Mouse (Mus musculus): ENCODE data around the gene Efr3b. TPM values are rescaled to one million over a fixed set of nuclear protein-coding genes. Genes with fewer than 3 reads are reported as not detected.
A peak's percentile ranks its signal among the peaks of the same experiment; 100 is the strongest.

The Efr3b gene
- polyA plus RNA-seq, 1 experiment from 2014 or later = 3.4 TPM

DNA sequence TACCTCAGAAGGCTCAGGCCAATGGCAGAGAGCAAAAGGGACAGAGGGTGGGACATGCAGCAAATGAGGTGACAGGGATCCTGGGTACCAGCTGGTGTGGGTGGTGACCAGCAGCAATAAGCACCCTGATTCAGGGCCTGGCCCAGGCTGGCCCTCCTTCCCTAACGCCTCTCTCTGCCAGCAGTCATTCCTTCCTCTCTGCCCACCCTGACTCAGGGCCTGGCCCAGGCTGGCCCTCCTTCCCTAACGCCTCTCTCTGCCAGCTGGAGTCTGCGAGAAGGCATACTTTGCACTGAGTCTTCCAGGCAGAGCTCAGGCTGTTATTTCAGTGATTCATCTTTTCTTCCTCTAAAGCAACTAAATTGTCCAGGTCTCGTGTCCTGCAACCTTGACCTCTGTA lies 31.5 kb downstream of the Efr3b start:
- Histone ChIP-seq H3K9me3 (replicated peaks; ENCODE audit: control insufficient read depth, low read length) (no peaks in the 10 kb centered on the region), H3K27me3 (ENCODE audit: control insufficient read depth, insufficient read depth, low read length) (no peaks in the 10 kb centered on the region), H3K4me2 (ENCODE audit: low read depth, low read length) (no peak overlapping the region), H3K36me3 (ENCODE audit: control insufficient read depth, insufficient read depth, low read length) (no peaks in the 10 kb centered on the region), H3K27ac (ENCODE audit: low read length) (peak overlapping the region; percentile 58), H3K4me3 (replicated peaks; ENCODE audit: low read length) (no peak overlapping the region), H3K4me1 (ENCODE audit: control insufficient read depth, insufficient read depth, low read length) (peaks cover 18% of the 10 kb centered on the region), H3K9ac (ENCODE audit: low read length) (no peak overlapping the region)
- WGBS = 47% methylated on average over 4 of the region's 4 CpGs
- no peak; the same call in 1 of the 2 replicates for ATAC-seq (ENCODE audit: insufficient read depth, low FRiP score)

DNA sequence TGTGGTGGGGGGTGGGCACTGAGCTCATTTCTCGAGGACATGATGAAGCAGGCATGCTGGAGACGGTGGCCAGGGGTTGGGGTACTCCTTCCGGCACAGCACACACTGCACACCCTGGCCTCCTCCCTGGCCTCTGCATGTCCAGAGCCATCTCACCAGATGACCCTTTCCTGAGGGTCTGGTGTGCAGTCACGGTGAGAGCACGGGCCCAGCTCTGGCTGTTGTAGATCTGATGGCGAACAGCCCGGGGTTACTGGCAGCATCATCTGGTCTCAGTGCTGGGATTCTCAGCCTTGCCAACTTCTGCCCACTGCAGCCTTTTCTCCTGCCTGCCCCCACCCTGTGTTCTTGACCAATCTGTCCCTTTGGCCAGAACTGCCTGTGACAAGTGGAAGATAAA lies 32.6 kb downstream of the Efr3b start:
- no peak overlapping the region for H3K4me2 ChIP-seq (ENCODE audit: low read depth, low read length)
- no peak overlapping the region for H3K4me3 ChIP-seq (replicated peaks; ENCODE audit: low read length)
- no peaks in the 10 kb centered on the region for H3K9me3 ChIP-seq (replicated peaks; ENCODE audit: control insufficient read depth, low read length)
- no peaks in the 10 kb centered on the region for H3K27me3 ChIP-seq (ENCODE audit: control insufficient read depth, insufficient read depth, low read length)
- H3K27ac ChIP-seq (ENCODE audit: low read length) = no peak overlapping the region
- 70% methylated on average over 7 of the region's 7 CpGs for WGBS
- H3K4me1 ChIP-seq (ENCODE audit: control insufficient read depth, insufficient read depth, low read length) = peaks cover 18% of the 10 kb centered on the region
- no peak overlapping the region for H3K9ac ChIP-seq (ENCODE audit: low read length)
- no peak for ATAC-seq (ENCODE audit: insufficient read depth, low FRiP score)
- H3K36me3 ChIP-seq (ENCODE audit: control insufficient read depth, insufficient read depth, low read length) = no peaks in the 10 kb centered on the region

- ATAC-seq (ENCODE audit: insufficient read depth, low FRiP score) = 0 out of 2 replicates have a peak, but pooled peaks have one; percentile 37
- H3K4me2 ChIP-seq (ENCODE audit: low read depth, low read length) = no peak overlapping the region
- H3K9ac ChIP-seq (ENCODE audit: low read length) = no peak overlapping the region
- no peaks in the 10 kb centered on the region for H3K9me3 ChIP-seq (replicated peaks; ENCODE audit: control insufficient read depth, low read length)
- H3K4me3 ChIP-seq (replicated peaks; ENCODE audit: low read length) = no peak overlapping the region
- H3K36me3 ChIP-seq (ENCODE audit: control insufficient read depth, insufficient read depth, low read length) = no peaks in the 10 kb centered on the region
- no peaks in the 10 kb centered on the region for H3K27me3 ChIP-seq (ENCODE audit: control insufficient read depth, insufficient read depth, low read length)
- H3K4me1 ChIP-seq (ENCODE audit: control insufficient read depth, insufficient read depth, low read length) = peaks cover 18% of the 10 kb centered on the region
- no peak overlapping the region for H3K27ac ChIP-seq (ENCODE audit: low read length)
- 33% methylated on average over 6 of the region's 6 CpGs for WGBS
Measured at GRCm38 (mm10) chr12:4004648-4005047, 34.1 kb downstream of the Efr3b start.

- H3K27me3 ChIP-seq (ENCODE audit: control insufficient read depth, insufficient read depth, low read length) = no peaks in the 10 kb centered on the region
- ATAC-seq (ENCODE audit: insufficient read depth, low FRiP score) = no peak
- H3K4me2 ChIP-seq (ENCODE audit: low read depth, low read length) = no peak overlapping the region
- no peak overlapping the region for H3K4me3 ChIP-seq (replicated peaks; ENCODE audit: low read length)
- no peaks in the 10 kb centered on the region for H3K9me3 ChIP-seq (replicated peaks; ENCODE audit: control insufficient read depth, low read length)
- no peak overlapping the region for H3K9ac ChIP-seq (ENCODE audit: low read length)
- WGBS = 94% methylated on average over 5 of the region's 5 CpGs
- H3K4me1 ChIP-seq (ENCODE audit: control insufficient read depth, insufficient read depth, low read length) = peaks cover 4% of the 10 kb centered on the region; the same call in 1 of the 2 replicates
- no peaks in the 10 kb centered on the region for H3K36me3 ChIP-seq (ENCODE audit: control insufficient read depth, insufficient read depth, low read length)
- H3K27ac ChIP-seq (ENCODE audit: low read length) = no peak overlapping the region
Measured at GRCm38 (mm10) chr12:4000406-4000805, 38.3 kb downstream of the Efr3b start.

DNA sequence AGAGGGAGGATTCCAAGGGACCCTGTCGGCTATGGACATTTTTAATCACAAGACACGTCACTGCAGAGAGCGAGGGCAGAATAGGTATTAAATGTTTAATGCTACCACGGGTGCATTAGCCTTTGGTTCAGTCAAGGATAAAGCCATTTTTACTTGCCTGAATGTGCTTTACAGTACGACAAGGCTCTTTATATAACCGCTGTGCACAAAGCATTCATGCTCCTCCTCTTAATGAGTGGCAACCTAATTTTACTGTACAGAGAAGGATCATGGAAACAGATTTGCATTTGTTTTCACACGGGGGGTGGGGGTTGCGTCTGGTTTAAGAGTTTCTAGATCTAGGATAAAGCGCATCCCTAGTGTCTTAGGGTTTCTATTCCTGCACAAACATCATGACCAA lies 42.0 kb downstream of the Efr3b start:
- Histone ChIP-seq H3K9me3 (replicated peaks; ENCODE audit: control insufficient read depth, low read length) (no peaks in the 10 kb centered on the region), H3K36me3 (ENCODE audit: control insufficient read depth, insufficient read depth, low read length) (no peaks in the 10 kb centered on the region), H3K27ac (ENCODE audit: low read length) (no peak overlapping the region), H3K9ac (ENCODE audit: low read length) (no peak overlapping the region), H3K4me3 (replicated peaks; ENCODE audit: low read length) (no peak overlapping the region), H3K4me2 (ENCODE audit: low read depth, low read length) (no peak overlapping the region), H3K4me1 (ENCODE audit: control insufficient read depth, insufficient read depth, low read length) (no peaks in the 10 kb centered on the region), H3K27me3 (ENCODE audit: control insufficient read depth, insufficient read depth, low read length) (no peaks in the 10 kb centered on the region)
- WGBS = 83% methylated on average over 9 of the region's 9 CpGs
- no peak for ATAC-seq (ENCODE audit: insufficient read depth, low FRiP score)

DNA sequence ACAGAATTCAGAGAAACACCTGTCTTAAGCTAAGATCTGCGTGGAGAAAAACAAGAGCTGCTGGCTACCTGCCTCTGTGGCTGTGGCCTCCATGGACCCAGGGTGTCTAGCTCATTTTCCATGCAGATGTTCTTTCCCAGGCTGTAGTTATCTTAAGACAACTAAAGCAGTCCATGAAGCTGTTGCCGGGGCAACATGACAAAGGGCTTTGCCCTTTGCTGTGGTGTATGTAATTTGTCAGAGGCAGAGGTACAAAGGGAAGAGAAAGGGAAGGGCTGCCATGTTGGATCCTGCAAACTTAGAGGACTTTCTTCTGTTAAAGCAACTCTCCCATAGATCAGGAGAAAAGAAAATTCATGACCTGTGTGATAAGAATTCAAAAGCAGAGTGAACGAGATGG lies 47.7 kb downstream of the Efr3b start:
- no peak overlapping the region for H3K9ac ChIP-seq (ENCODE audit: low read length)
- 76% methylated on average over 3 of the region's 3 CpGs for WGBS
- no peak overlapping the region for H3K4me2 ChIP-seq (ENCODE audit: low read depth, low read length)

GRCm38 (mm10) chr12:3989943-3990342 lies 48.8 kb downstream of the Efr3b start:
- H3K4me1 ChIP-seq (ENCODE audit: control insufficient read depth, insufficient read depth, low read length) = no peaks in the 10 kb centered on the region
- H3K9ac ChIP-seq (ENCODE audit: low read length) = no peak overlapping the region
- WGBS = 43% methylated on average over 2 of the region's 2 CpGs
- ATAC-seq (ENCODE audit: insufficient read depth, low FRiP score) = no peak
- no peaks in the 10 kb centered on the region for H3K36me3 ChIP-seq (ENCODE audit: control insufficient read depth, insufficient read depth, low read length)
- no peak overlapping the region for H3K4me3 ChIP-seq (replicated peaks; ENCODE audit: low read length)
- H3K27ac ChIP-seq (ENCODE audit: low read length) = no peak overlapping the region
- H3K4me2 ChIP-seq (ENCODE audit: low read depth, low read length) = no peak overlapping the region
- no peaks in the 10 kb centered on the region for H3K27me3 ChIP-seq (ENCODE audit: control insufficient read depth, insufficient read depth, low read length)
- no peaks in the 10 kb centered on the region for H3K9me3 ChIP-seq (replicated peaks; ENCODE audit: control insufficient read depth, low read length)

More for the DNA sequence above, 47.7 kb downstream of the Efr3b start:
- no peaks in the 10 kb centered on the region for H3K4me1 ChIP-seq (ENCODE audit: control insufficient read depth, insufficient read depth, low read length)
- H3K27me3 ChIP-seq (ENCODE audit: control insufficient read depth, insufficient read depth, low read length) = no peaks in the 10 kb centered on the region
- no peaks in the 10 kb centered on the region for H3K9me3 ChIP-seq (replicated peaks; ENCODE audit: control insufficient read depth, low read length)
- H3K27ac ChIP-seq (ENCODE audit: low read length) = no peak overlapping the region
- H3K36me3 ChIP-seq (ENCODE audit: control insufficient read depth, insufficient read depth, low read length) = no peaks in the 10 kb centered on the region
- ATAC-seq (ENCODE audit: insufficient read depth, low FRiP score) = no peak
- no peak overlapping the region for H3K4me3 ChIP-seq (replicated peaks; ENCODE audit: low read length)

DNA sequence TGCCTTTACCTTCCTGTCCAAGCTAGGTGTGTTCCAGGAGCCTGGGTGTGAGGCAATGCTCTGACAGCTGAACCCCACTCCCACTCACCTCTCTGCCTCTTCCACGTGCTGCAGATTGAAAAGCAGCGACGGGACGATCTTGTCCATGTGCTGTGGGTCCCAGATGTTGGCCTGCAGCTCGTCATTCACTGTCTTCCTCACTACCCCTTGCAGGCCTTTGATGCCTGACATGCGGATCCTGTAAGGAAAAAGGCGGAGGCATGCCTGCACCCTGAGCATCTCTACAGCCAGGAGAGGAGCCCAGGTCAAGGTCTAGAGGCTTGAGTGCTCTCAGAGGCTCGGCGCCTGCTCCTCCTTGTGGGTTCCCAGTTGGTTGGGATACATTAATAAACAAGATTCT lies 54.3 kb downstream of the Efr3b start:
- 73% methylated on average over 9 of the region's 9 CpGs for WGBS
- Histone ChIP-seq H3K27ac (ENCODE audit: low read length) (no peak overlapping the region), H3K9me3 (replicated peaks; ENCODE audit: control insufficient read depth, low read length) (no peaks in the 10 kb centered on the region), H3K36me3 (ENCODE audit: control insufficient read depth, insufficient read depth, low read length) (no peaks in the 10 kb centered on the region), H3K9ac (ENCODE audit: low read length) (no peak overlapping the region), H3K4me1 (ENCODE audit: control insufficient read depth, insufficient read depth, low read length) (peaks cover 12% of the 10 kb centered on the region), H3K27me3 (ENCODE audit: control insufficient read depth, insufficient read depth, low read length) (no peaks in the 10 kb centered on the region), H3K4me3 (replicated peaks; ENCODE audit: low read length) (no peak overlapping the region), H3K4me2 (ENCODE audit: low read depth, low read length) (no peak overlapping the region)
- ATAC-seq (ENCODE audit: insufficient read depth, low FRiP score) = no peak

DNA sequence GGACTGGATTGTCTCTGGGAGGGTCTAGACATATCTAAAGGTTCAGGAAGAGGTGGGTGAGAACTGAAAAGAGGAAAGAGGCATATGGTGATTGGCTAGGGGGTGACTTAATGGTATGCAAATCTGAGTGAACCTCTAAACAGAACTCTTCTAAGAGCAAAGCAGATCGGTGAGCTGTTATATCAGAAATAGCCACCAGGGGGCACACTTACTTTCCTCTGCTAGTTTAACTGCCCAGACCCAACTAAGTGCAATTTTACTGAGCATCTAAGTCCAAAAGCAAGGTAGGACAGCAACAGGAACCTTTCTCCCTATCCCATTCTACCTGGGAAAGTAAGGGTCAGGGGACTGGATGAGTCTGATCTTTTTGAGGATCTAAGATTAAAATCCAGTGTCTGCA lies 55.0 kb downstream of the Efr3b start:
- 0% methylated on average over 1 of the region's 1 CpGs for WGBS

GRCm38 (mm10) chr12:3982257-3982656 lies 56.5 kb downstream of the Efr3b start:
- Histone ChIP-seq H3K9ac (ENCODE audit: low read length) (peak overlapping the region; percentile 74; the same call in 1 of the 2 replicates), H3K36me3 (ENCODE audit: control insufficient read depth, insufficient read depth, low read length) (no peaks in the 10 kb centered on the region), H3K4me1 (ENCODE audit: control insufficient read depth, insufficient read depth, low read length) (peaks cover 12% of the 10 kb centered on the region), H3K4me2 (ENCODE audit: low read depth, low read length) (peak overlapping the region; percentile 97), H3K9me3 (replicated peaks; ENCODE audit: control insufficient read depth, low read length) (no peaks in the 10 kb centered on the region), H3K27me3 (ENCODE audit: control insufficient read depth, insufficient read depth, low read length) (no peaks in the 10 kb centered on the region), H3K4me3 (replicated peaks; ENCODE audit: low read length) (peak overlapping the region; percentile 58), H3K27ac (ENCODE audit: low read length) (no peak overlapping the region)
- ATAC-seq (ENCODE audit: insufficient read depth, low FRiP score) = no peak
- WGBS = 21% methylated on average over 6 of the region's 6 CpGs

More for the DNA sequence above, 55.0 kb downstream of the Efr3b start:
- Histone ChIP-seq H3K36me3 (ENCODE audit: control insufficient read depth, insufficient read depth, low read length) (no peaks in the 10 kb centered on the region), H3K27me3 (ENCODE audit: control insufficient read depth, insufficient read depth, low read length) (no peaks in the 10 kb centered on the region), H3K27ac (ENCODE audit: low read length) (no peak overlapping the region), H3K4me2 (ENCODE audit: low read depth, low read length) (no peak overlapping the region), H3K9me3 (replicated peaks; ENCODE audit: control insufficient read depth, low read length) (no peaks in the 10 kb centered on the region), H3K4me3 (replicated peaks; ENCODE audit: low read length) (no peak overlapping the region), H3K9ac (ENCODE audit: low read length) (no peak overlapping the region), H3K4me1 (ENCODE audit: control insufficient read depth, insufficient read depth, low read length) (peaks cover 12% of the 10 kb centered on the region)
- no peak for ATAC-seq (ENCODE audit: insufficient read depth, low FRiP score)
